Mouse (Mus musculus): ENCODE measurements at regions not wholly inside any gene's neighbourhood (a gene's known extent, or its start where the extent isn't known, plus 50 kb on each side); places are given as distances from the start of the nearest gene placed in this dataset.

DNA sequence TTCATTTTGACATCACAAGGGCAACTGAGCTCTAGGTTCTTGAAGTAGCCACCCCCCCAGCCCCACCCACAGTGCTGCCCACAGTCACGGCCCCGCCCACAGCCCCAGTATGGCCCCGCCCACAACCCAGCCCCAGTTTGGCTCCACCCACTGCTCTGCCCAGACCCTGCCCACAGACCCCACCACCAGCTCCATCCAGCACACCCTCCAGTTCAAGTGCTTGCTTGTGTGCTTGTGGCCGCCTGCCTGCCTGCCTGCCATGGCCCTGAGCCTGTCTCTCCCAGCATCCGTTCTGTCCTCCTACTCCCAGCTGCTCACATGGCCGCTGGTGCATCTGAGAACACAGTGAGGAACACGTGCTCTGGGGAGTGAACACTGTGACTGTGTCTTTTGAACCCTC lies 92.0 kb downstream of the Barhl2 start:
- Histone ChIP-seq H3K27me3 (ENCODE audit: control insufficient read depth, insufficient read depth, insufficient read length) (no peaks in the 10 kb centered on the region), H3ac (ENCODE audit: control insufficient read depth, insufficient read length) (no peak overlapping the region), H3K4me3 (no peak overlapping the region), H3K36me3 (ENCODE audit: control insufficient read depth, insufficient read depth) (no peaks in the 10 kb centered on the region), H3K79me2 (ENCODE audit: control insufficient read depth, insufficient read depth) (no peaks in the 10 kb centered on the region), H3K4me2 (ENCODE audit: low read depth) (no peak overlapping the region)
- TF ChIP-seq TCF3 (IDR thresholded peaks at IDR 0.05; ENCODE audit: insufficient read length, low read depth) (no peak), SRF (IDR thresholded peaks at IDR 0.05; ENCODE audit: control insufficient read depth, insufficient read length, low read depth) (no peak), USF1 (IDR thresholded peaks at IDR 0.05; ENCODE audit: low read depth) (no peak), CEBPB (IDR thresholded peaks at IDR 0.05; ENCODE audit: insufficient read depth, poor library complexity, severe bottlenecking) (no peak), POLR2A (IDR thresholded peaks at IDR 0.05; ENCODE audit: insufficient read length, low read depth) (no peak), MYOD1 (IDR thresholded peaks at IDR 0.05; ENCODE audit: control insufficient read depth in 1 of 3, insufficient read length in 2 of 3, low read depth in 2 of 3) (no peak), MYOG (IDR thresholded peaks at IDR 0.05; ENCODE audit: control insufficient read depth in 1 of 3, insufficient read depth in 1 of 3, insufficient read length in 2 of 3, low read depth in 2 of 3) (no peak), TCF12 (IDR thresholded peaks at IDR 0.05; ENCODE audit: insufficient read depth, poor library complexity, severe bottlenecking) (no peak), POLR2AphosphoS2 (IDR thresholded peaks at IDR 0.05; ENCODE audit: insufficient read length, low read depth) (no peak)

DNA sequence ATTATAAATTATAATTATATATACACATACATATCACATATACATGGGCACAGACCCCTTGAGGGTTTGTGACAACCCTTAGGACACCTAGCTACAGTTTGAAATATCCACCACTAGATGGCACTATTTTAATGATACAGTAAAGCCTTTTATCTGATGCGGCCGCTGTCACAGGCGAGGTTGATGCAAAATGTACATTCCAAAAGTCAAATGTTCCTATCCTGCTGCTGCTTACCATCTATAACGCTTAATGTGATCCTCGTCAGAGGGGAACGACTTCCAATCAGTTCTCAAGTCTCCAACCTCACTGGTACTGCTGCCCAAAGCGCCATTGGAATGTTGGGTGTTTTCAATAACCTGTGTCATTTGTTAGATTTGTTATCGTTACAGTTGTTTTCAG lies 92.9 kb downstream of the Barhl2 start:
- Histone ChIP-seq H3K4me3 (no peak overlapping the region), H3K79me2 (ENCODE audit: control insufficient read depth, insufficient read depth) (no peaks in the 10 kb centered on the region), H3K27me3 (ENCODE audit: control insufficient read depth, insufficient read depth, insufficient read length) (no peaks in the 10 kb centered on the region), H3K4me2 (ENCODE audit: low read depth) (no peak overlapping the region), H3K36me3 (ENCODE audit: control insufficient read depth, insufficient read depth) (no peaks in the 10 kb centered on the region), H3ac (ENCODE audit: control insufficient read depth, insufficient read length) (no peak overlapping the region)
- TF ChIP-seq SRF (IDR thresholded peaks at IDR 0.05; ENCODE audit: control insufficient read depth, insufficient read length, low read depth) (no peak), MAX (IDR thresholded peaks at IDR 0.05; ENCODE audit: low read depth) (no peak), TCF12 (IDR thresholded peaks at IDR 0.05; ENCODE audit: insufficient read depth, poor library complexity, severe bottlenecking) (no peak), CEBPB (IDR thresholded peaks at IDR 0.05; ENCODE audit: insufficient read depth, poor library complexity, severe bottlenecking) (no peak)

DNA sequence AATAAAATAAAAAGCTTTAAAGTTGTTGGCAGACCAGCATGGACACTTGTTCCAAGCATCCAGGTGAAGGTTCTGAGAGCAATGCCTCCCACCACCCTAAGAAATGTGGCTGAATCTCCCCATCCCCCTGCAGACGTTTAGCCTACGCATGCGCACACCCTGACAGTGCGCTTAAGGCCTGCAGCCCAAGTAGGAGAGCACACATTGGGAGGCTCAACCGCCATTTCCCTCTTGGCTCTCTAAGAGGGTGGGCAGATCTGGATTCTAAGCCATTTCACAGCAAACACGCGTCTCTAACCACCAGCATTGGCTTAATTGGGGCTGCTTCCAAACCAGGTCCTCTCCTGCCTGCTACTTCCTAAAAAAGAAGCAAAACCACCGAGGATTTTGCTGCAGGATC lies 106.6 kb downstream of the Barhl2 start:
- no peaks in the 10 kb centered on the region for H3K79me2 ChIP-seq (ENCODE audit: control insufficient read depth, insufficient read depth)
- no peak for TF ChIP-seq SRF (IDR thresholded peaks at IDR 0.05; ENCODE audit: control insufficient read depth, insufficient read length, low read depth)
- TF ChIP-seq POLR2AphosphoS2 (IDR thresholded peaks at IDR 0.05; ENCODE audit: insufficient read length, low read depth), result no peak
- TF ChIP-seq MYOG (IDR thresholded peaks at IDR 0.05; ENCODE audit: control insufficient read depth in 1 of 3, insufficient read depth in 1 of 3, insufficient read length in 2 of 3, low read depth in 2 of 3), result no peak
- H3K36me3 ChIP-seq (ENCODE audit: control insufficient read depth, insufficient read depth), result no peaks in the 10 kb centered on the region
- no peak overlapping the region for H3K4me2 ChIP-seq (ENCODE audit: low read depth)
- H3ac ChIP-seq (ENCODE audit: control insufficient read depth, insufficient read length), result no peak overlapping the region
- H3K4me3 ChIP-seq, result no peak overlapping the region
- H3K27me3 ChIP-seq (ENCODE audit: control insufficient read depth, insufficient read depth, insufficient read length), result no peaks in the 10 kb centered on the region

DNA sequence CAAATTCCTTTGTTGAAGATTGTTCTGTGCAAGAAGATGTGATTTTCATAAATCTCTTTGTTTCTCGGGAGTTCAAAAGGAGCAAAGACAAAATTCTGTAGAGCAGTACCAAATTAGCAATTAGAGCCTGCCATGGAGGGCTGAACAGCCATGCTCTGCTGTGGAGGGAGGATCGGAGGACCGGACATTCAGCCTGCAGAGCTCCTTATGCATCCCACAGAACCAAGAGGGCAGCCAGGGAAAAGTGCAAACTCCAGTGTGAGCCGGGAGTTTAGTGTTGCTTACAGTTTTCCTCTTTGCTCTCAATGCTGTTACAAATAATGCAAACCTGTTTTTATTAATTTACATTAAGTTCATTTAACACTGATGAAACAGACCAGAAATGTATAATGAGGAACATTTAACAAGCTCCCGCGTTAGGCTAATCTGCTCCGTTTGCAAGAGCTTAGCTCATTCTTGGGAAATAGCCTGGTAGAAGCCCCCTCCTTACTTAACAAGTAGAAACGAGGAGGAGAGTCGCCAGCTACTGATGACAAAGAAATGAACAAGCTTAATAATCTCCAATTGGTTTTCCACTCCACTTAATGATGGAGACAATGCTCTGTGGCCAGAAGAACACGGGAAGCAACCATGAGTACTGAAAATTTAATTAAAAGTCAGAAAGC lies 108.0 kb downstream of the Barhl2 start:
- no peak overlapping the region for H3ac ChIP-seq (ENCODE audit: control insufficient read depth, insufficient read length)
- TF ChIP-seq SRF (IDR thresholded peaks at IDR 0.05; ENCODE audit: control insufficient read depth, insufficient read length, low read depth), result no peak
- TF ChIP-seq POLR2AphosphoS2 (IDR thresholded peaks at IDR 0.05; ENCODE audit: insufficient read length, low read depth), result no peak
- TF ChIP-seq TCF12 (IDR thresholded peaks at IDR 0.05; ENCODE audit: insufficient read depth, poor library complexity, severe bottlenecking), result no peak
- TF ChIP-seq USF1 (IDR thresholded peaks at IDR 0.05; ENCODE audit: low read depth), result no peak
- TF ChIP-seq REST (IDR thresholded peaks at IDR 0.05; ENCODE audit: insufficient read depth, insufficient read length), result no peak
- TF ChIP-seq POLR2A (IDR thresholded peaks at IDR 0.05; ENCODE audit: insufficient read length, low read depth), result no peak
- no peak for TF ChIP-seq CEBPB (IDR thresholded peaks at IDR 0.05; ENCODE audit: insufficient read depth, poor library complexity, severe bottlenecking)
- TF ChIP-seq MAX (IDR thresholded peaks at IDR 0.05; ENCODE audit: low read depth), result no peak
- no peak for TF ChIP-seq TCF3 (IDR thresholded peaks at IDR 0.05; ENCODE audit: insufficient read length, low read depth)
- H3K79me2 ChIP-seq (ENCODE audit: control insufficient read depth, insufficient read depth), result no peaks in the 10 kb centered on the region
- no peaks in the 10 kb centered on the region for H3K36me3 ChIP-seq (ENCODE audit: control insufficient read depth, insufficient read depth)
- H3K4me2 ChIP-seq (ENCODE audit: low read depth), result no peak overlapping the region
- no peak overlapping the region for H3K4me3 ChIP-seq
- H3K27me3 ChIP-seq (ENCODE audit: control insufficient read depth, insufficient read depth, insufficient read length), result no peaks in the 10 kb centered on the region

DNA sequence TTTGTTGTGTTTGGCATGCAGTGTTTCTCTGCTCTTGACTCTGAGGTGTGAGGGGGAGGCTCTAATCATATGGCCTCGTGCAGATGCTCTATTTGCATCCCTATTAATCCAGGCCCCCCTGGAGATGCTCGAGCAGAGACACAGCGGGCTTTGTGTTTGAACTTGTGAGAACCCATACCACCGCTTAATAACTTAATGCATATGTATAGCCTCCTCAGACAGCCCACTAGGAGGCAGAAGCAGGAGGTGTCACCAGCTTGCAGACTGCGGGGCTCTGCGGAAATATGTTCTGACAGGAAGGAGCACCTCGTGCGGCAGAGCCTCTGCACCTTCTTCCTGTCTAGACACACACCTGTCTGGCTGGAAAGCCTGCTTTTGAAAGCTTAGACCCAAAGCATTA lies 113.7 kb downstream of the Barhl2 start:
- H3K36me3 ChIP-seq (ENCODE audit: control insufficient read depth, insufficient read depth), result no peaks in the 10 kb centered on the region
- no peak overlapping the region for H3ac ChIP-seq (ENCODE audit: control insufficient read depth, insufficient read length)
- no peaks in the 10 kb centered on the region for H3K79me2 ChIP-seq (ENCODE audit: control insufficient read depth, insufficient read depth)
- H3K27me3 ChIP-seq (ENCODE audit: control insufficient read depth, insufficient read depth, insufficient read length), result no peaks in the 10 kb centered on the region
- no peak overlapping the region for H3K4me3 ChIP-seq
- TF ChIP-seq REST (IDR thresholded peaks at IDR 0.05; ENCODE audit: insufficient read depth, insufficient read length), result no peak
- no peak for TF ChIP-seq MYOG (IDR thresholded peaks at IDR 0.05; ENCODE audit: control insufficient read depth in 1 of 3, insufficient read depth in 1 of 3, insufficient read length in 2 of 3, low read depth in 2 of 3)
- no peak for TF ChIP-seq MAX (IDR thresholded peaks at IDR 0.05; ENCODE audit: low read depth)
- TF ChIP-seq POLR2A (IDR thresholded peaks at IDR 0.05; ENCODE audit: insufficient read length, low read depth), result no peak
- TF ChIP-seq TCF3 (IDR thresholded peaks at IDR 0.05; ENCODE audit: insufficient read length, low read depth), result no peak
- no peak for TF ChIP-seq POLR2AphosphoS2 (IDR thresholded peaks at IDR 0.05; ENCODE audit: insufficient read length, low read depth)
- TF ChIP-seq CEBPB (IDR thresholded peaks at IDR 0.05; ENCODE audit: insufficient read depth, poor library complexity, severe bottlenecking), result no peak
- no peak for TF ChIP-seq MYOD1 (IDR thresholded peaks at IDR 0.05; ENCODE audit: control insufficient read depth in 1 of 3, insufficient read length in 2 of 3, low read depth in 2 of 3)
- no peak for TF ChIP-seq SRF (IDR thresholded peaks at IDR 0.05; ENCODE audit: control insufficient read depth, insufficient read length, low read depth)
- no peak overlapping the region for H3K4me2 ChIP-seq (ENCODE audit: low read depth)
